Mouse (Mus musculus) adrenal gland, adult (tissue): ENCODE results near the gene Fnip2.
A peak's percentile ranks its signal among the peaks of the same experiment; 100 is the strongest.

Experiments
- DNase-seq, 2 experiments: peaks; one replicate each; pipeline ENCODE4 v3.0.0; 2022 to 2023; ENCODE audit warnings: low spot score in 1 of 2; ENCODE audit not compliant: inconsistent age in 2 of 2

Gene Fnip2

DNA sequence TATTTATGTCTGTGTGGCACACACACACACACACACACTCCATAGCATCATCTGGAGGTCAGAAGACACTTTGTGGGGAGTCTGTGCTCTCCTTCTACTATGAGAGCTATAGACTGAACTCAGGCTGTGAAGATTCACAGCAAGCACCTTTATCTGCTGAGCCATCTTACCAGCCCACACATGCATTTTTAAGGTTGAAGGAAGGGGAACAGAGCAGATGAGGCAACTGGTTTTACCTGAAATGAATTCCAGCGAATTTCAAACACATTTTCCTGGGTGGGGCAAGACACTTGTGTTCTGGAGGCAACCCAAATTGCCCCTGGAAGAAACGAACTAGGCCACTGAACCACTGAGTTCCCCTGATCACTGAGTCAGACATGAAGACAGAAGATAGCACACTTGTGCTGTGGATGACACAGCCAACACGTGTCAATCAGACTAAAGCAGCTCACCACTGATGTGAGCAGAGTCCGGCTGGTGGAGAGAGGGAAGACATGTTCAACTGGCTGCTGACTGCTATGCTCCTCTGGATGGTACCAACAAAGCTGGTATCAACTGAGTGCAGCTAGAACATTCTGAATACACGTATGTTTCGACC is 38.0 kb downstream of the Fnip2 start:
- DNase-seq: no peak

DNA sequence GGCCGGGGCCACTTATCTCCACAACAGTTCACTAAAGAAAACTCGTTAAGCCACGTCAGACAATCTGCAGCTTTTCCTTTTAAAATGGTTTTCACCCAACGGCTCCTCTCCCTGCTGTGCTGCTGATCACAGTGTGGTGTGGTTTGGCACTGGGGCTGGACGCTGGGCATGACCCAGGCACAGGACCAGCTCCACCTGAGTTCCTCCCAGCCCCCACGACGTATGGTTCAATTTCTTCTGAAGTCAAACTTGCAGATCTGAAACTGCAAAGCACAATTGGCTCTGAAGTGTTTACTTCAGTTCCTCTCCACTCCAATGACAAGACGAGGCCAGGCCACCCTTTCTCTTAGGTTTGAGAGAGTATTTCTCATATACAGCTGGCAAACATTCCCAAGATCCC is 39.1 kb downstream of the Fnip2 start:
- DNase-seq: no peak

DNA sequence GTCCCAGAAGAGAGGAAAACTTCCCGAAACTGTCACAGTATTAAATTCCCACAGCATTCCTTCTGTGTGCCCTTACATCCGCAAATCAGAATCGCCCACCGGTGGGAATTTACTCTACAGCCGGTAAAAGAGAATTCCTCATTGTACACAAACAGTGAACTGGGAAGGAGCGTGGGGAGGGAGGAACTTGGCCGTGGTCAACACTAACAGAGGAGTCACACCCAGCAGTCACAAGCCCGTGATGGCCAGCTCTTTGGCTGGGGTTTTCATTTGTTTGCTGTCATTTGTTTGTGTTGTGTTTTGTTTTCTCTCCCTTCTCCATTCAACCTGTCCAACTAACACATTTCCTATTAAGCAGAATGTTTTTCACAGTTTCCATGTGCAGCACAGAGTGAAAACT is 39.7 kb downstream of the Fnip2 start:
- DNase-seq: no peak

DNA sequence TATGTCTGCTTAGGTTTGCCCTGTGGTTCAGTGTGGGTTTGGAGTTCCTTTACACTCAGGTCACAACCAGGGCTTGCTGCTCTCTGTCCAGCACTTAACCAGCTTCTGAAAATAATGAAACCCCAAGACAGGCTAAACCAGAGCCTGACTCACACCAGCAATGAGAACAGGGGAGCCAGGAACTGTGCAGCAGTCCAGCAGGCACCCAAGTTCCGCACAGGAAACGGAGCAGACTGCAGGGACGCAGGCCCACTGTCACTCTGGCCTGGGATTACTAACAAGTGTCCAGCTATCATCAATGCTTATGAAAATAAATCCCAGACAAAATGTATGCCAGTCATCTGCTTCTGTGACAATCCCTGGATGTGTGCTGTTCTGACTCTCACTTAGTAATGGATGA is 40.1 kb downstream of the Fnip2 start:
- no peak for DNase-seq

DNA sequence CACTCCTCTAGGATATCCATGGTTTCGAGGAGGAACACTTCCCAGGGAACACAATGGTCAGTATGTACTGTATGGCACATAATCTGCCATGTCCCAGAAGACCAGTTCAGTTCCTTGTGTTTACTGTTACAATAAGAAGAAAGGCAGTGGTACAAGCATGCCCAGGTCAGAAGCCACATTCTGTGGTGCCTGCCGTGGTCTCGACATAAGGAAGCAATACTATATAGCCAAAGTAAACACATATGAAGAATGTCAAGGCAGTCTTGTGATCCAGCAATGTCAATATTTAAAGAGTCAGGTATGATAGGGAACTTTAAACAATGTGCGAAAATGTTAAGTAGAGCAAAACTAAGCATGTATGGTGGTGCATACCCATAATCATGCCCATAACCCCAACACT is 44.2 kb downstream of the Fnip2 start:
- DNase-seq: no peak

DNA sequence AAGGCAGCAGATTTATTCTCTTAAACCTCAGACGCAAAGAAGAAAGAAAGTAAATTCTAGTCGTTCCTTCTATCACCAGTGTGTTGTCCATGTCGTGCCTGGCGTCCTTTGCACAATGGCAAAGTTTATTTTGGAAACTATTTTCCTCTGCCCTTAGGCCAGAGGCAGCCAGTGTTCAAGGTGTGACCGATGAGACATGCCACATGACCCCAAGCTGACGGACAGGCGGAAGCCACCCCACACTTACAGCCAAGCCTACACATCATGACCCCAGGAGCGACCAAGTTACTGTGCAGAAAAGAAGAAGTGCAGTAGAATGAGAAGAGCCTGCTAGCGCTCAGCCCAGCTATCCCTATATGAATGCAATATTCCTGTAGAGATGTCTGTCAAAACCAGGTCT is 47.7 kb downstream of the Fnip2 start:
- no peak for DNase-seq

- peak; percentile 38 to 69 for DNase-seq
Observed at GRCm38 (mm10) chr3:79518761-79519527, 48.7 kb downstream of the Fnip2 start.

GRCm38 (mm10) chr3:79517884-79518591 is 49.6 kb downstream of the Fnip2 start:
- DNase-seq: no peak

GRCm38 (mm10) chr3:79516958-79517357 is 50.6 kb downstream of the Fnip2 start:
- no peak for DNase-seq

- DNase-seq: peak in 1 of 2 experiments; percentile 38
Observed at GRCm38 (mm10) chr3:79516099-79516920, 51.3 kb downstream of the Fnip2 start.

- no peak for DNase-seq
Observed at GRCm38 (mm10) chr3:79514304-79514703, 53.3 kb downstream of the Fnip2 start.

DNA sequence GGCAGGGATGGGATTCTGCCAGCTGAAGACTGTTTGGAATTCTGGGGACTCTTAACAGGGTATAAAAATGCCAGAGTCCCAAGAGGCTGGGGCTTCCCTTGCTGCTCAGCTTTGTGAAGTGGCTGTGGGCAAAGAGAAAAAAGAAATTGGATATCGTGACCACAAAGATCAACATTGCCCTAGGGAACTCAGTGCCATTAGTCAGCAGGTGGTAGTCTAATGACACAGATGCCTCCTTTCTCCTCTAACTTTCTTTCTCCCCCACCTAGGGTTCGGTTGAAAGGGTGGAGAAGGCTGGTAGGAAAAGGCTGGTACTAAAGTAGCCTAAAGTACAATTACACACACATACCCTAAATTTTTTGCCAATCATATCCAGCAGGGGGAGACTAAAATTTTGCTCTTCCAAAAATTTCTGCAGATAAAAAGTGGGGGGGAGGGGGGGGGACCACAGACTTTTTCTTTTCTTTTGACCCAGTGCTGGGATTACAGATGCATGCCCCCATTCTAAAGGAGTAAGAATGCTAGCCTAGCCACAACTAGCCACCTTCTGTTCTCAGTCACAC is 66.3 kb downstream of the Fnip2 start:
- no peak for DNase-seq

- peak; percentile 9 to 44 for DNase-seq
Observed at GRCm38 (mm10) chr3:79500279-79500678, 67.3 kb downstream of the Fnip2 start.

GRCm38 (mm10) chr3:79496668-79497067 is 70.9 kb downstream of the Fnip2 start:
- DNase-seq: no peak

GRCm38 (mm10) chr3:79495151-79495550 is 72.4 kb downstream of the Fnip2 start:
- no peak for DNase-seq

- DNase-seq: no peak
Observed at GRCm38 (mm10) chr3:79494028-79494427, 73.6 kb downstream of the Fnip2 start.

- DNase-seq: no peak
Observed at GRCm38 (mm10) chr3:79493064-79493463, 74.5 kb downstream of the Fnip2 start.

GRCm38 (mm10) chr3:79491614-79492013 is 76.0 kb downstream of the Fnip2 start:
- DNase-seq: no peak

GRCm38 (mm10) chr3:79490102-79490501 is 77.5 kb downstream of the Fnip2 start:
- DNase-seq: no peak

- no peak for DNase-seq
Observed at GRCm38 (mm10) chr3:79488025-79488424, 79.6 kb downstream of the Fnip2 start.
